Mouse (Mus musculus) right cerebral cortex, postnatal 10 days (tissue): Measurements from ENCODE around the gene Slc35f6.

ENCODE experiments used
- DNase-seq, 2 experiments: peaks; one replicate each; pipeline ENCODE4 v3.0.0; 2021; ENCODE audit warnings: low spot score in 2 of 2

The Slc35f6 gene

GRCm38 (mm10) chr5:30621211-30621790 lies 26.4 kb upstream of the Slc35f6 start:
- DNase-seq, result no peak

- no peak for DNase-seq
Measured at GRCm38 (mm10) chr5:30621844-30622176, 25.9 kb upstream of the Slc35f6 start.

GRCm38 (mm10) chr5:30622177-30622840 lies 25.4 kb upstream of the Slc35f6 start:
- DNase-seq, result peak in 1 of 2 experiments; percentile 41

DNA sequence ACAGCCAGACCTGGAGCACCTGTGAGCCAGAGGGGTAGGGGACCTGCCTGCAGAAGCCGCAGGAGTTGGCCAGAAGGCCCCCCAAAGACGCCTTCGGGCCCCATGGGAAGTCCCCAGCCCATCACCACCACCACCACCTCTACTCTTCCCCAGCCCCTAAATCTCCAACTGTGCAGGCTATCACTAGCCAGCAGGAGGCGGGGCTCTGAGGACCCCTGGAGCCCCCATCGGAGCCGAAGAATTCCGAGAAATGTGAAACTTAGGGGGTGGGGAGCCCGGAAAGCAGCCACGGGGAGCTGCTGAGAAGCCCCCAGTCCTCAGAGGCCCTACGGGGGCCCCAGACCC lies 24.9 kb upstream of the Slc35f6 start:
- DNase-seq, result no peak

- no peak for DNase-seq
Measured at GRCm38 (mm10) chr5:30623380-30623779, 24.4 kb upstream of the Slc35f6 start.

GRCm38 (mm10) chr5:30624311-30624710 lies 23.4 kb upstream of the Slc35f6 start:
- DNase-seq, result no peak

DNA sequence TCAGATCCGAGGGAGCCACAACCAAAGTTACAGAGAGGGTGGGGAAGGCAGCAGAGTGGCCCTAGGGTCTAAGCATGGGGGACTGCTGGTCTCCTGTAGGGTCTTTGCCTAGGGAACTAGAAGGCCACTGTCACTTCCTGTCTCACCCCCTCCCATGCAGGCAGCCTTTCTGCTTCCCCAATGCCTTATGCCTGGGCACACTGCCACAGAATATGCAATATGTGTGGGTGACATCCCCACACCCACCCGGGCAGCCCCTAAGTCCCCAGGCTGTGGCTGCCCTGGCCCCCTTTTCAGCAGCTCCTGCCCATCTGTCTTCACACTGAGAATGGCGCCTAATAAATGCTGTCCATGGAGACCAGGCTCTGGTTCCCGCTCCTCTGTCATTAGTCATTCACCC lies 22.8 kb upstream of the Slc35f6 start:
- no peak for DNase-seq

- no peak for DNase-seq
Measured at GRCm38 (mm10) chr5:30625379-30625778, 22.4 kb upstream of the Slc35f6 start.

GRCm38 (mm10) chr5:30626331-30627105 lies 21.2 kb upstream of the Slc35f6 start:
- no peak for DNase-seq

GRCm38 (mm10) chr5:30628511-30628910 lies 19.2 kb upstream of the Slc35f6 start:
- no peak for DNase-seq

GRCm38 (mm10) chr5:30630401-30630800 lies 17.3 kb upstream of the Slc35f6 start:
- DNase-seq, result peak in 1 of 2 experiments; percentile 48

DNA sequence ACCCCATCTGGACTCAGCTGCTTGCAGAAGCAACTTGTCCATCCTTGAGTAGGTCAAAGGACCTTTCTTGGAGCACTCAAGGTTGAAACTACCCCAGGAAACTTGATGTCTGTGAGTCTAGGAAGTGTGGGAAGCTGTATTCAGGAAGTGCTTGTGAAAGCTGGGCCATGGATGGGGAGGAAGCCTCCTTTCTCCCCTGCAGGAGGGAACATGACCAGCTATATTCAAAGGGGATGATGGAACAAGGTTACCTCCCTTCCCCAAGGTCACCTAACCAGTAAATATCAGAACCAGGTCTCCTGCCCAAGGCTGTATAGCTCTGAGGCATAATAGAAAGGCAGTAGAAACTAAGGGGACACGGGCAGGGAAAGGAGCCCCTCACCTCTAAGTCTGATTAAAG lies 15.6 kb upstream of the Slc35f6 start:
- DNase-seq, result no peak

- DNase-seq, result no peak
Measured at GRCm38 (mm10) chr5:30636994-30637393, 10.7 kb upstream of the Slc35f6 start.

DNA sequence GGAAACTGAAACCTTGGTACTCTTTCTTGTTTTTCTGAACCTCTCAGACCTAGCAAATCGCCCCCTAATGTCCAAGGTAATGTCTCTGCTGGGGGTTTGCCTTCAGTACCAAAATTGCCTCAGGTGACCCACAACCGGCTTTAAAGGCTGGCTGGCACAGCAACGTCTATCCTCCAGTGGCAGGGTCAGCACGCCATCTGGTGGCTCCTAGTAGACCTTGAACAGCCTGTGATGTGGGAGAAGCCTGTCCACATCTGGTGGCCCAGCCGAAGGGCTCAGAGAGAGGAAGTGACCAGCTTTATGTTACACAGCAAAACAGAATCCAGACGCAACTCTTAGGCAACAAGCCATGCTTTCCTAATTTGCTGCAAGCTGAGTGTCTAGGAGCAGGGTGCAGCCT lies 9.7 kb upstream of the Slc35f6 start:
- peak; percentile 86 to 87 for DNase-seq

DNA sequence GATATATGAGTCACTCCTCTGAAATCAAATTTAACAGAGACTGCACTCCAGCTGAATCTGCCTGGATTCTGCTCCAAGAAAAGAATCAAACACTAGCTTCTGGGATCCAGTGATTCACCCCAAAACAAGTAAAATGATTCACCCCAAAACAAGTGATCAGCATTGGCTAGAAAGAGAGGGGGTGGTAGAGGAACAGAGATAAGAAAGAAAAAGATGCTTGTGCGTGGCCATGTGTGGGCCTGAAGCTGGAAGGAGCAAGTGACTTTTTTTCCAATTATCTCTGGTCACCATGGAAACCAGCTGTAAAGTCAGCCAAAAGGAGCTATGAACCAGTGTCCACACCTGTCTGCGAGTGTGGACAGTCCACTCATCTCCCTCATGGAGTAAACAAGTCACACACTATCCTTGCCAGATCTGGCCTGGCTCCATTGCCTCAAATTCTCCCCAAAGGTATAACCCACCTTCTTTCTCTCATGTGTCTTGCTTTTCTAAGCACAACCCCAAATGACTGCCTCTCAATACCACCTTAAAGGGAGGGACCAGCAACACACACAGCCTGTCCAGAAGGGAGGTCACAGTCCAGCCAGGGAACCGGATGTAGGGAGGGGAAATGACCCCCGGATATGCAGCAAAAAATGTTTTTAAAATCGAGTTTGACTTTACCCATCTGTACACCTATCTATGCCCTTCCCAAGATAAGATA lies 4.1 kb upstream of the Slc35f6 start:
- no peak for DNase-seq

DNA sequence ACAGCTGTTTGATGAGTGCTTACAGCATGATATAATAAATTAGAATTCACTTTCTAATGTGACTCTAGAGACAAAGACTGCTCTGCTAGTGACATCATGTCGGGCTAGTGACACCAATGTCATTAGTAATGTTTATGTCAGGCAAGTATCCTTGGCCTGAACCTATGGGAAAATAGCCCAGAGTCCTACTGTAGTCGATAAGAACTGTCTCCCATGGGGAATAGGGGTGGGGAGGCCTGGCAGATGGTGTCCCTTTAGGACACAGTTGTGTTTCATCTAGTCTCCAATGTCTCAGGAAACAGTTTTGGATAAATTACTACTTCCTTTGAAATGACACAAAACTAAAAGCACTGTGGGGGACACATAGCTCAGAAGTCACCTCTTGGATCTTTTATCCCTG lies 1.7 kb upstream of the Slc35f6 start:
- no peak for DNase-seq

- no peak for DNase-seq
Measured at GRCm38 (mm10) chr5:30647396-30647795, 337 bp upstream of the Slc35f6 start.

- no peak for DNase-seq
Measured at GRCm38 (mm10) chr5:30649558-30649957, 1.8 kb downstream of the Slc35f6 start.

DNA sequence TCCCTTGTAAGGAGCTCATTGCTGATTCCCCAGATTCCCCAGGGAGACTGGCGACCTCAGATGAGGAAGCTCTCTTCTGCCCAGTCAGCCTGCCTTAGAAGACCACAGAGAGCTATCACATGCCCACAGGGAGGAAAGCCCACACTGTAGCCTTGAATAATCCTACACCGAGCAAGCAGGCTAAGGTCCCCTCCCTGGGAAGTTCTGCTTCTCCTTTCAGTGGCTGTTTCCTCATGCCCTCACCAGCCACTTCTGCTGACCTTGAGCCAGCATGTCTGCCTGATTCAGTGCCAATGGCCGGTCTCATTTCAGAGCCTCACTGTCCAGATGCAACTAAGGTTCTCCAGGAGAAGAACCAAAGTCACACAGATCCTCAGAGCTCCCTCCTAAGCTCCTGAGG lies 3.0 kb downstream of the Slc35f6 start:
- DNase-seq, result peak; percentile 48 to 56

DNA sequence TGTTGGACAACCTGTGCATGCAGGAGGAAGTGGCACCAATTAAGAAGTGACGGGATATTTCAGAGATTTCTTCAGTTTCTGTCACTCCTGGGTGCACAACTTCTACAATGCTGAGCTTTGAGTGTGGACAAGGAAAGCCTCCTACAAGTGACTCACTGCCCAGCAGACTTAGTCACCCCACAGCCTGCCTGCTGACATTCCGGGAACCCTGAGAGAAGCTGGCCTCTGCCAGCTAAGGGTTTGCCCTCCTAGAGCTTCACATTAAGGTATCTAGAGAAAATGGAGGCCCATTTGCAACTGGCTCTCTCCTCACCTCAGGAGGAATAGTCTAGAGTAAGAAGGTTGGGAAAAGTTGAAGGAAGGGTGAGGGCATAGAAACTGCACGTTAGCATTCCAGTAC lies 3.8 kb downstream of the Slc35f6 start:
- DNase-seq, result no peak

GRCm38 (mm10) chr5:30653246-30653645 lies 5.5 kb downstream of the Slc35f6 start:
- peak in 1 of 2 experiments; percentile 26 for DNase-seq

DNA sequence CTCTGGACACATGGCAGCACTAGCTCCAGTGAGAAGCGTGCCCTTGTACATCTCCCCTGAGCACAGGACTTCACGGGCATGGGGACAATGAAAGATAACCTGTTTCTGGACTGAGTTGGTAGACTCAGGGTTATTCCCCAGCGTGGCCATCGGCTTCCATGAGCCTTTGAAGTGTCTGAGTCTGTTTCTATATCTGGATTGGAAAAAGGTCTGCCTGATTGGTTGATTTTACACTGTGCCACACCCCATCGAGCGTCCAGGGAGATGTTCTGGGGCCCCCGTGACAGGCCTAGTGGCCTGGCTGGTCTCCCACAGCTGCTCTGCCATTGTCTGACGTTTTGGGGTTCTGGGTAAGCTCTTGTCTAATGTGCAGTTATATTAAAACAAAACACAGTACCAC lies 7.3 kb downstream of the Slc35f6 start:
- no peak for DNase-seq
